Mouse (Mus musculus) midbrain, embryonic 11.5 days (tissue): ENCODE measurements around the gene Gdf7. TPM values are rescaled to one million over a fixed set of nuclear protein-coding genes. Genes with fewer than 3 reads are reported as not detected.

Source experiments
- ATAC-seq: fragments of 200-750 bp; cut with Nextera tagmentation; 2 replicates; pipeline ENCODE4 v1.8.0; 2017; ENCODE audit warnings: moderate TSS enrichment, moderate library complexity; ENCODE audit not compliant: low FRiP score
- DNase-seq: peaks from one replicate; pipeline ENCODE4 v3.0.0; 2015; ENCODE audit warnings: low spot score; ENCODE audit errors: missing footprints
- H3K27ac ChIP-seq: fragments of 300-500 bp; sonication (generic); 2 replicates; pipeline ENCODE4 v1.5.1; 2014; ENCODE audit warnings: low read depth, low read length
- H3K27me3 ChIP-seq: fragments of 300-500 bp; sonication (generic); 2 replicates; pipeline ENCODE4 v1.6.1; 2014; ENCODE audit warnings: mild to moderate bottlenecking, low read length, moderate library complexity, mixed read lengths; ENCODE audit not compliant: control insufficient read depth, insufficient read depth
- H3K36me3 ChIP-seq: fragments of 300-500 bp; sonication (generic); 2 replicates; pipeline ENCODE4 v1.6.1; 2014; ENCODE audit warnings: mild to moderate bottlenecking, low read length, moderate library complexity, mixed read lengths; ENCODE audit not compliant: control insufficient read depth, insufficient read depth
- H3K4me1 ChIP-seq: fragments of 300-500 bp; sonication (generic); 2 replicates; pipeline ENCODE4 v1.6.1; 2014; ENCODE audit warnings: low read length; ENCODE audit not compliant: control insufficient read depth, insufficient read depth
- H3K4me2 ChIP-seq: fragments of 300-500 bp; sonication (generic); 2 replicates; pipeline ENCODE4 v1.6.1; 2014; ENCODE audit warnings: mild to moderate bottlenecking, moderate library complexity
- H3K4me3 ChIP-seq: fragments of 300-500 bp; sonication (generic); 2 replicates; pipeline ENCODE4 v1.5.1; 2014; ENCODE audit warnings: low read depth, low read length
- H3K9ac ChIP-seq: fragments of 300-500 bp; sonication (generic); 2 replicates; pipeline ENCODE4 v1.6.1; 2014; ENCODE audit warnings: low read length
- H3K9me3 ChIP-seq: fragments of 300-500 bp; sonication (generic); 2 replicates; pipeline ENCODE4 v1.6.1; 2016; ENCODE audit warnings: low read length; ENCODE audit not compliant: control insufficient read depth
- WGBS: fragments of 180-500 bp; shearing (Covaris S2); extraction: QIAGEN DNeasy Blood & Tissue Kit; methylation state at CpG from one replicate; pipeline ENCODE4 v1.1.7; 2014; 5-methylcytosine and 5-hydroxymethylcytosine counted together
- polyA plus RNA-seq: library from polyadenylated mRNA; unstranded; fragments of >200 nt; fragmentation: Nextera tagmentation; extraction: Ambion mirVana; gene quantifications from 2 replicates; pipeline ENCODE4 v1.2.1, GENCODE M21; 2014

Gene Gdf7
- polyA plus RNA-seq, 1 experiment from 2014 or later: 0.64 TPM

DNA sequence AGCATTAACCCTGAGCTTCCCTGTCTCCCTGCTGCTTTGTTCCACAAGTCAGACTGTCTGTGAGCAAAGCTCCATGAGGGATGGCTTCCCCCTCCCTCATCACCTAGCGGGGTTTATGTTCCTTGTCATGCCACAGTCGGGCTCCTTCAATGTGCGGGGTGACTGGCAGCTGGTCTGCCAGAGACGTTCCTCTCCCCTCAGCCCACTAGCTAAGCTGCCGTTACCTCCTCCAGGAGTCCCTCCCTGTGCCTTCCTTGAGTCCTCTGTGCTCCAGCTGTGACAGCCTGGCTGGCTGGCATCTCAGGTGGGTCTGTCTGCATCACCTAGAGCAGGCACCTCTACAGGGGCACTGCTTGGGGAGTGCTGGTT, 30.4 kb upstream of the Gdf7 start:
- 61% methylated on average over 5 of the region's 5 CpGs for WGBS
- no peak overlapping the region for H3K4me2 ChIP-seq
- peak overlapping the region; percentile 36; the same call in 1 of the 2 replicates for H3K9ac ChIP-seq
- ATAC-seq (0 out of 2 replicates have a peak, but pooled peaks have one; percentile 10), DNase-seq (no peak)
- peaks cover 3% of the 10 kb centered on the region; the same call in 1 of the 2 replicates for H3K36me3 ChIP-seq
- no peaks in the 10 kb centered on the region for H3K9me3 ChIP-seq
- H3K27me3 ChIP-seq: no peaks in the 10 kb centered on the region
- H3K4me3 ChIP-seq: no peak overlapping the region
- H3K4me1 ChIP-seq: peaks cover 9% of the 10 kb centered on the region
- no peak overlapping the region for H3K27ac ChIP-seq

- Histone ChIP-seq H3K36me3 (peaks cover 3% of the 10 kb centered on the region; the same call in 1 of the 2 replicates), H3K27me3 (no peaks in the 10 kb centered on the region), H3K9ac (no peak overlapping the region; the same call in 1 of the 2 replicates), H3K4me2 (no peak overlapping the region), H3K9me3 (no peaks in the 10 kb centered on the region), H3K27ac (no peak overlapping the region), H3K4me1 (peaks cover 11% of the 10 kb centered on the region), H3K4me3 (no peak overlapping the region)
- 75% methylated on average over 14 of the region's 14 CpGs for WGBS
- DNase-seq (no peak), ATAC-seq (no peak)
Measured at GRCm38 (mm10) chr12:8331489-8332173, 29.9 kb upstream of the Gdf7 start.

DNA sequence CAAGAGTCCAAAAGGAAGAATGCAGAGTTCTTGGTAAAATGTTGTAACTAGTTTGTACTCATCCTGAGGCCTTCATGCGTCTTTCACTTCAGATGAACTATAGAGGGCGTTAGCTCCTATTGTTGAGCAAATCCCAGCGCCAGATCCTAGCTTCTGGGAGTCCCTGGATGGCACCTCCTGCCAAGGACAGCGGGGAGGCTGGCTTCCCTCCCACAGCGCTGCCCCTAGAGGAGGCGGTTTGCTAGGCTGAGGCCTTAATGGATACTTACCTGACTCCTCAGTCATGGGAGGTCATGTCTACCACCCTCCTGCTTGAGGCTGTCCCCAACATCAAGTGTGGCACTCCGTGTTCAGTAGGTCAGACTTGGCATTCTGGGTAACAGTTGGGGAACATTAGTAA, 27.5 kb upstream of the Gdf7 start:
- no peaks in the 10 kb centered on the region for H3K9me3 ChIP-seq
- H3K36me3 ChIP-seq: peaks cover 3% of the 10 kb centered on the region; the same call in 1 of the 2 replicates
- H3K4me2 ChIP-seq: no peak overlapping the region
- DNase-seq: no peak
- no peak overlapping the region for H3K4me3 ChIP-seq
- H3K27me3 ChIP-seq: no peaks in the 10 kb centered on the region
- WGBS: 93% methylated on average over 7 of the region's 7 CpGs
- no peak overlapping the region for H3K27ac ChIP-seq
- H3K9ac ChIP-seq: no peak overlapping the region
- no peak for ATAC-seq
- H3K4me1 ChIP-seq: peaks cover 11% of the 10 kb centered on the region

DNA sequence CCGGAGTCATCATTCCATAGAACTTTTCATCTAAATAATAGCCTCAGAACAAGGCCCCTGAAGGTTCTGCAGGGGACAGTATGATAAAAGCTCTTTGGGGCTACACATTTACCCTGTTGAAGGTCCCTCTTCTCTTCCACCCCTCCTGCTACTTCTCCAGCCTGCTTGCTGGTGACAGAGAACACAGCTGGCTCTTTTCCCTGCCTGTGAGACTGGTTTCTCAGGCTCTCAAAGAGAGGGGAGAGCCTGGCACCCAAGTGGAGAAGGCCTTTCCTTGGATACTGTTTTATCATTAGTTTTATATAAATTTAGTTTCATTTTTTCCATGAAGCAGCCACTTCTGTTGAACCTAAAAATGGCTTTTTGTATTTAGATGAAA, 25.9 kb upstream of the Gdf7 start:
- 0 out of 2 replicates have a peak, but pooled peaks have one; percentile 0 for ATAC-seq

DNA sequence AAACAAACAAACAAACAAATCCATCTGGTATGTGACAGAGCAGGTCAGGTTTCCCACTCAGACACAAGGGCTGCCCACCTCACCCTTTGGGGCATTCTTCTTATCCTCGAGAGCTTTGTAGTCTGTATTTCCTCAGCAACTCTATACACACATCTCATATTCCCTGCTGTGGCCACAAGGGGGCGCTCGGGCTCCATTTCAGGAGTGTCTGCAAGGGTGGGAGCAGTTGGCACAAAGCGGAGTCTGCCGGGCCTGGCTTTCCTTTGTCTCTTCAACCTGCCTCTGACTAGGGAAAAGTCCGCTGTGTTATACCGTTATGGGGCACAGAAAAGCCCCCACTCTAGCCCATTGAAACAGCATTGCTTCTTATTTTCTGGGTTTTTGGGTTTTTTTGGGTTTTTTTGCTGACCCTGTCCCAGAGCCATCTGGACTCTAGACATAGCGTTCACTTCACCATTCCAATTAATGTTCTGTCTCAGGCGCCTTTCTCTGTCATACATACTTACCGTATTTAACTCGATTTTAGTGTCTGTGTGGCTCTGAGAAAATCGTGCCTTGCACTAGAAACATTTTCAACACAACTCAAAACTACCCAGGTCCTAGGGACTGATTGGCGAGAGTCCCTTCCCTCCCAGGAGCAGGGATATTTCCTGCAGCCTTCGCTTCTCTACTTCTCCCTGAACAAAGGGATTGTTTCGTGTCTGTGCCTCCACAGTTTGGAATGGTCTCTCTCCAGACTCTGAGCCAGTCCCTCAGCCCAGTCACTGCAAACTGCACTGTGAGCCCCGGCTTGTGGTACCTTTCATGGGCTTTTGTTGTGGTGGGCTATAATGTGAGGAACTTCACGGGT, 25.3 kb upstream of the Gdf7 start:
- H3K27me3 ChIP-seq: no peaks in the 10 kb centered on the region
- H3K4me2 ChIP-seq: no peak overlapping the region
- H3K4me1 ChIP-seq: peaks cover 9% of the 10 kb centered on the region
- WGBS: 25% methylated on average over 17 of the region's 17 CpGs
- H3K9ac ChIP-seq: peak overlapping the region; percentile 66
- H3K27ac ChIP-seq: peak overlapping the region; percentile 8; the same call in 1 of the 2 replicates
- DNase-seq (peak; percentile 99), ATAC-seq (peak; percentile 91)
- H3K9me3 ChIP-seq: no peaks in the 10 kb centered on the region
- peaks cover 3% of the 10 kb centered on the region; the same call in 1 of the 2 replicates for H3K36me3 ChIP-seq
- no peak overlapping the region for H3K4me3 ChIP-seq

More for the DNA sequence above, 25.9 kb upstream of the Gdf7 start:
- peak overlapping the region; percentile 8; the same call in 1 of the 2 replicates for H3K27ac ChIP-seq
- no peak for DNase-seq
- H3K9me3 ChIP-seq: no peaks in the 10 kb centered on the region
- H3K4me3 ChIP-seq: no peak overlapping the region
- H3K36me3 ChIP-seq: peaks cover 3% of the 10 kb centered on the region; the same call in 1 of the 2 replicates
- no peak overlapping the region for H3K4me2 ChIP-seq
- H3K4me1 ChIP-seq: peaks cover 11% of the 10 kb centered on the region
- H3K27me3 ChIP-seq: no peaks in the 10 kb centered on the region
- 77% methylated on average over 1 of the region's 1 CpGs for whole genome bisulfite sequencing
- peak overlapping the region; percentile 66 for H3K9ac ChIP-seq

DNA sequence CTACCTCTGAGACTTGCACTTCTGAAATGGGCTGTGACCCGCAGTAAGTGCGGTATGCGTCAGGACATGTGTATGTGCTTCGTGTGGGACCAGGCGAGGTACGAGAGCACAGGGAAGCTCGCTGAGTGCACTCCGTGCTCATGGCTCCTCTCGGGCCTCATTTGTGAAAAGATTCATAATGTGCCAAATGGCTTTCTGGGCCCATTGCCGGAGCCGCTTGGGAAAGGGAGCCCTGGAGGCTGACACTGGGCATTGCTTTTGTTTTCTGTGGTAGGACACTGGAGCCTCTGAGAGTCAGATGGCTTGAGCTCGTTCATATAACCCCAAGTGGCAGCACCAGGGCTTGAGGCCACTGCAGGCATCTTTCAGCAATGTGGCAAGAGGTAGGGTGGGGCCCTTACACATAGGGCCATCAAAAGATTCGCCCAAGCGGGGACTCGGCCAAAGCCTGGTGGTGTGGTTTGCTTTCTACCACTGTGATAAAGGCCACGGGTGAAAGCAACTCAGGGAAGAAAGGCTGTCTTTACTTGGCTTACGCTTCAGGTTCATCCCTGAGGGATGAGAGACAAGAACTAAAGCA, 24.3 kb upstream of the Gdf7 start:
- Histone ChIP-seq H3K4me1 (peaks cover 9% of the 10 kb centered on the region), H3K4me2 (no peak overlapping the region), H3K9ac (no peak overlapping the region), H3K27ac (no peak overlapping the region), H3K36me3 (peaks cover 3% of the 10 kb centered on the region; the same call in 1 of the 2 replicates), H3K4me3 (no peak overlapping the region), H3K27me3 (no peaks in the 10 kb centered on the region), H3K9me3 (no peaks in the 10 kb centered on the region)
- DNase-seq: no peak
- WGBS: 93% methylated on average over 17 of the region's 17 CpGs
- ATAC-seq: no peak

- Histone ChIP-seq H3K36me3 (peaks cover 3% of the 10 kb centered on the region; the same call in 1 of the 2 replicates), H3K9ac (no peak overlapping the region), H3K27me3 (no peaks in the 10 kb centered on the region), H3K4me2 (no peak overlapping the region), H3K9me3 (no peaks in the 10 kb centered on the region), H3K27ac (no peak overlapping the region), H3K4me1 (peaks cover 9% of the 10 kb centered on the region), H3K4me3 (no peak overlapping the region)
- DNase-seq (no peak), ATAC-seq (no peak)
- 94% methylated on average over 13 of the region's 13 CpGs for WGBS
Measured at GRCm38 (mm10) chr12:8325245-8325942, 23.6 kb upstream of the Gdf7 start.

GRCm38 (mm10) chr12:8324086-8324485, 22.3 kb upstream of the Gdf7 start:
- H3K36me3 ChIP-seq: no peaks in the 10 kb centered on the region
- no peak overlapping the region for H3K4me2 ChIP-seq
- DNase-seq (no peak), ATAC-seq (no peak)
- H3K4me1 ChIP-seq: peaks cover 9% of the 10 kb centered on the region
- no peak overlapping the region for H3K4me3 ChIP-seq
- H3K9ac ChIP-seq: no peak overlapping the region
- H3K27me3 ChIP-seq: no peaks in the 10 kb centered on the region
- no peaks in the 10 kb centered on the region for H3K9me3 ChIP-seq
- 82% methylated on average over 10 of the region's 10 CpGs for WGBS
- no peak overlapping the region for H3K27ac ChIP-seq
